Mouse (Mus musculus): ENCODE data around the gene Olfr412. TPM values are rescaled to one million over a fixed set of nuclear protein-coding genes. Genes with fewer than 3 reads are reported as not detected.

Gene Olfr412
- total RNA-seq, 2 experiments from 2014 or later: not detected

DNA sequence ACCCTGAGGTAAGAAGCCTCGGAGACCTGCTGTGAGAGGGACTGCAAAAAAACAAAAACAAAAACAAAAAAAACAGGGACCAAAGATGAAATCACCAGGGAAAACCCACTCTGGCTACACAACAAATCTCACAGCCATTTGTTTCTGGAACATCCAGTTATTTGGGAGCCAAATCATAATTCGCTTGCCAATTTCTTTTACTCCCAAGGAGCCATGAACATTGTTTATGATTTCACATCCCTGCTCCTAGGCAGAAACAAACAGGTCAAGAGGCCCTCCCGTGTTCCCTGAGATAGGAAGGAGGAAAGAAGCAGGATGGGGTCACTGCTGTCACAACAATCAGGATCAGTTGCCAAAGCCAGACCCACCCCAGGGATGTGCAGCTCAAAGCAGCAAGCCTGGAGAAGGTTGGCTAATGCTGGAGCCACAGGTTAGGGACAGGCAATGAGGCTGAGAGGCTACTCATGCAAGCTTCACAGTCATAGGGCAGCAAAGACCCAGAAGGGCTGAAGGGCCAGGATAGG, 51.6 kb downstream of the Olfr412 start:
- DNase-seq (ENCODE audit: low spot score in 2 of 2): no peak

DNA sequence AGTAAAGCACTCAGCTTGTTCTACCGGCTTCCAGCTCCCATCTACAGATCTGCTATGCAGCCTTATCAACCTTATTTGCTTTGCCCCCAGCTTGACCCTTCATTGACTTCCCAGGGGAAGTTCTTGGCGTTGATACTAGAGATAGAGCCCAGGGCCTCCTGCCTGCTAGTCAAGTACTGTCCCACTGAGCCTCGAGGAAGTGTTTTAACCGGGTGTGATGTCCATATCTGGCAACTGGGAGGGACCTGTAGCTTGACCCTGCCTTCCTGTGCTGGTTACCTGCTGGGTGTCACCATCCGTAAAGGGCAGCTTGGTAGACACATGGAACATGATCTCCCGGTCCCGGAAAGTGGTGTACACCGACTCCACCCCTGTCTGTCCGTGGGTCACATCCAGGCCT, 52.2 kb downstream of the Olfr412 start:
- no peak for DNase-seq (ENCODE audit: low spot score in 2 of 2)

DNA sequence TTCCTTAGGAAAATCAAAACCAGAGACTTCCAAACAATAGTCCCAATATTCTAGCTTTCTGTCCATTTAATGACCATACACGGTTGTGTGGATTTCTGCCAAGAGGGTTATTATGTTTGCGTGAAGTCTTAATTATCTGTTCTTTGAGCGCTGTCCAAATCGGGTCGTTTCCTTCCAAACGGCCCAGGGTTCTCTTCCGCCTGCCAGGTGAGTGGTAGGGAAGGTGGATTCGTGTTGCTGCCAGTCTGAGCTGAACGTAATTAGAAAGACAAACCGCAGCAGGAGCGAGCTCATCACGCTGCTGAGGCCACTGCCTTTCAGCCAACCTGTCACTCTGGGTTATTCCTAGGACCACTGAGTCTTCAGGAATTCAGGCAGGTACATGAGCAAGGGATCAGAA, 53.9 kb downstream of the Olfr412 start:
- no peak for DNase-seq (ENCODE audit: low spot score in 2 of 2)

Other genes starting within 250 kb of the Olfr412 start
- not detected for gene Olfr401, start 248.4 kb upstream of the Olfr412 start, total RNA-seq (2021)
- not detected for gene Olfr402, start 208.5 kb upstream of the Olfr412 start, total RNA-seq (2021)
- gene Olfr403, start 175.8 kb upstream of the Olfr412 start, total RNA-seq (2021): not detected
- gene Olfr43, start 150.7 kb upstream of the Olfr412 start, total RNA-seq (2021): not detected
- gene Olfr406, start 102.3 kb upstream of the Olfr412 start, total RNA-seq (2021): not detected
- gene Olfr59, start 78.3 kb upstream of the Olfr412 start, total RNA-seq (2021): not detected
- not detected for gene Olfr410, start 24.0 kb upstream of the Olfr412 start, total RNA-seq (2021)
- not detected for gene Olfr411, start 9.4 kb upstream of the Olfr412 start, total RNA-seq (2021)
- 100 to 1,000 TPM; 122 TPM for gene Rap1gap2, start 248.8 kb downstream of the Olfr412 start, total RNA-seq (2021)

Data from layer of hippocampus, postnatal 14 days (tissue).